Mouse (Mus musculus) mature B cell (primary cell): Measurements from ENCODE around the gene Spryd3.

Experiments
- in situ Hi-C: fragments of 300-500 bp; cut with MboI; formaldehyde crosslinking; loops from 2 replicates; pipeline ENCODE4 v1.14.3; 2019

Gene Spryd3

GRCm38 (mm10) chr15:102147674-102148402 is 11.8 kb upstream of the Spryd3 start:
- in situ Hi-C loops, result no loop called here

GRCm38 (mm10) chr15:102146882-102147281 is 10.8 kb upstream of the Spryd3 start:
- in situ Hi-C loops, result no loop called here

- in situ Hi-C loops, result no loop called here
These were observed 10.1 kb upstream of the Spryd3 start for GRCm38 (mm10) chr15:102146089-102146488.

- in situ Hi-C loops, result no loop called here
These were observed 9.3 kb upstream of the Spryd3 start for GRCm38 (mm10) chr15:102145330-102145729.

- in situ Hi-C loops, result no loop called here
These were observed 8.7 kb upstream of the Spryd3 start for GRCm38 (mm10) chr15:102144726-102145125.

- in situ Hi-C loops, result no loop called here
These were observed 8.3 kb upstream of the Spryd3 start, which contains the start of gene Igfbp6 for GRCm38 (mm10) chr15:102144274-102144711. Igfbp6 (plus strand) TSS chr15:102144362.

GRCm38 (mm10) chr15:102142914-102143912 is 7.2 kb upstream of the Spryd3 start:
- in situ Hi-C loops, result no loop called here

GRCm38 (mm10) chr15:102141120-102141519 is 5.1 kb upstream of the Spryd3 start:
- in situ Hi-C loops, result no loop called here

GRCm38 (mm10) chr15:102135522-102136128 is 409 bp downstream of the Spryd3 start:
- in situ Hi-C loops, result no loop called here

GRCm38 (mm10) chr15:102134709-102135108 is 1.3 kb downstream of the Spryd3 start:
- in situ Hi-C loops, result no loop called here

- in situ Hi-C loops, result no loop called here
These were observed 2.7 kb downstream of the Spryd3 start for GRCm38 (mm10) chr15:102133314-102133713.

GRCm38 (mm10) chr15:102126303-102126702 is 9.7 kb downstream of the Spryd3 start:
- in situ Hi-C loops, result no loop called here

GRCm38 (mm10) chr15:102120530-102120929 is 15.5 kb downstream of the Spryd3 start:
- in situ Hi-C loops, result no loop called here

- in situ Hi-C loops, result no loop called here
These were observed 16.2 kb downstream of the Spryd3 start for GRCm38 (mm10) chr15:102119831-102120170.

- in situ Hi-C loops, result no loop called here
These were observed 16.8 kb downstream of the Spryd3 start for GRCm38 (mm10) chr15:102119121-102119830.

GRCm38 (mm10) chr15:102118591-102118990 is 17.4 kb downstream of the Spryd3 start:
- in situ Hi-C loops, result no loop called here

GRCm38 (mm10) chr15:102117461-102118443 is 18.3 kb downstream of the Spryd3 start:
- in situ Hi-C loops, result no loop called here

GRCm38 (mm10) chr15:102116753-102117415 is 19.1 kb downstream of the Spryd3 start:
- in situ Hi-C loops, result no loop called here

GRCm38 (mm10) chr15:102115731-102116231 is 20.3 kb downstream of the Spryd3 start:
- in situ Hi-C loops, result no loop called here
